Mouse (Mus musculus) ES-E14 (cell line): ENCODE results near the gene Adgrb3. TPM values are rescaled to one million over a fixed set of nuclear protein-coding genes. Genes with fewer than 3 reads are reported as not detected.

Experiments
- DNase-seq: peaks from one replicate; pipeline ENCODE4 v3.0.0-alpha.2; 2013; ENCODE audit warnings: low read depth, low spot score
- H3K27ac ChIP-seq: 2 replicates; pipeline ENCODE4 v1.5.1; 2012; ENCODE audit warnings: low read depth, mild to moderate bottlenecking, low read length, moderate library complexity, mixed read lengths; ENCODE audit not compliant: poor library complexity, insufficient read depth, severe bottlenecking
- H3K36me3 ChIP-seq: 2 replicates; pipeline ENCODE4 v1.6.1; 2012; ENCODE audit warnings: mild to moderate bottlenecking, low read length, moderate library complexity, mixed read lengths; ENCODE audit not compliant: control insufficient read depth, poor library complexity, insufficient read depth, severe bottlenecking
- H3K4me1 ChIP-seq, 2 experiments: fragments of 150-350 bp in 1 of 2; sonication (generic) in 1 of 2; 2 replicates each; pipeline ENCODE4 v1.6.1; 2012; ENCODE audit warnings: low read length in 2 of 2, mild to moderate bottlenecking in 1 of 2, mixed read lengths in 1 of 2; ENCODE audit not compliant: control insufficient read depth in 2 of 2, insufficient read depth in 2 of 2, poor library complexity in 1 of 2
- H3K4me3 ChIP-seq, 2 experiments: fragments of 150-350 bp in 1 of 2; sonication (generic) in 1 of 2; 2 replicates each; pipeline ENCODE4 v1.5.1; 2012; ENCODE audit warnings: low read length in 2 of 2, low read depth in 1 of 2, mild to moderate bottlenecking in 1 of 2, mixed read lengths in 1 of 2; ENCODE audit not compliant: insufficient read depth in 1 of 2, poor library complexity in 1 of 2, severe bottlenecking in 1 of 2
- H3K9ac ChIP-seq: 2 replicates; pipeline ENCODE4 v1.6.1; 2012; ENCODE audit warnings: low read depth, mild to moderate bottlenecking, low read length, mixed read lengths; ENCODE audit not compliant: poor library complexity, insufficient read depth, severe bottlenecking
- H3K9me3 ChIP-seq: fragments of 150-350 bp; sonication (generic); 2 replicates; pipeline ENCODE4 v1.6.1; 2012; ENCODE audit warnings: low read depth, mild to moderate bottlenecking, low read length; ENCODE audit not compliant: control insufficient read depth, insufficient read depth
- CHD2 ChIP-seq: IDR thresholded peaks from 2 replicates; pipeline ENCODE4 v1.6.1; 2014; ENCODE audit warnings: mild to moderate bottlenecking, low read depth, low read length, inconsistent platforms
- HCFC1 ChIP-seq: IDR thresholded peaks from 2 replicates; pipeline ENCODE4 v1.6.1; 2012; ENCODE audit warnings: low read length, inconsistent platforms, borderline replicate concordance; ENCODE audit not compliant: insufficient read depth
- MAFK ChIP-seq: IDR thresholded peaks from 2 replicates; pipeline ENCODE4 v1.6.1; 2014; ENCODE audit warnings: mild to moderate bottlenecking, low read depth, low read length, inconsistent platforms; ENCODE audit not compliant: insufficient read depth
- ZC3H11A ChIP-seq: IDR thresholded peaks from 2 replicates; pipeline ENCODE4 v1.6.1; 2012; ENCODE audit warnings: low read depth, mild to moderate bottlenecking, inconsistent platforms, low read length, borderline replicate concordance
- ZNF384 ChIP-seq: IDR thresholded peaks from 2 replicates; pipeline ENCODE4 v1.6.1; 2012; ENCODE audit warnings: low read depth, low read length, inconsistent platforms
- in situ Hi-C, 2 experiments: fragments of 600-800 bp; cut with MboI; formaldehyde crosslinking; loops; one replicate each; pipeline ENCODE4 v1.15.1; 2025; ENCODE audit warnings: low sequenced_read_pairs in 2 of 2, inconsistent platforms in 1 of 2; ENCODE audit not compliant: unreplicated experiment in 2 of 2
- total RNA-seq: library from RNA; depleted of rRNA; stranded (reverse); fragments of 300-350 nt; gene quantifications from 2 replicates; pipeline ENCODE4 v1.2.3, GENCODE M21; 2012; rRNA removed

Gene Adgrb3
- total RNA-seq = 0.27 and 0.58 TPM in 2 replicates

- no peak within 1 kb of the TSS for H3K27ac ChIP-seq
Measured at GRCm38 (mm10) chr1:25828971-25829920, at the start of gene Adgrb3. Gene Adgrb3 (minus strand): TSS chr1:25829707.

GRCm38 (mm10) chr1:25877526-25877925 lies 48.0 kb upstream of the Adgrb3 start:
- in situ Hi-C loops = no loop called here
- TF ChIP-seq CHD2 (no peak), HCFC1 (no peak), ZNF384 (no peak), ZC3H11A (no peak), MAFK (no peak)
- Histone ChIP-seq H3K9me3 (no peaks in the 10 kb centered on the region), H3K9ac (no peak overlapping the region), H3K4me1 (no peaks in the 10 kb centered on the region), H3K4me3 (no peak overlapping the region), H3K36me3 (no peaks in the 10 kb centered on the region), H3K27ac (no peak overlapping the region)
- no peak for DNase-seq

More at GRCm38 (mm10) chr1:25828971-25829920, at the start of gene Adgrb3:
- in situ Hi-C loops = no loop called here
- DNase-seq = no peak
- Histone ChIP-seq H3K4me1 (no peaks in the 10 kb centered on the region), H3K36me3 (no peaks in the 10 kb centered on the region), H3K4me3 (peak within 1 kb of the TSS; percentile 69 to 80), H3K9me3 (no peaks in the 10 kb centered on the region), H3K9ac (peak within 1 kb of the TSS; percentile 65)
- TF ChIP-seq ZNF384 (no peak), MAFK (no peak), CHD2 (no peak), ZC3H11A (no peak), HCFC1 (no peak)

- H3K27ac ChIP-seq = no peak overlapping the region
- H3K4me3 ChIP-seq = no peak overlapping the region
- DNase-seq = no peak
- no peaks in the 10 kb centered on the region for H3K9me3 ChIP-seq
- H3K9ac ChIP-seq = no peak overlapping the region
- in situ Hi-C loops = no loop called here
- H3K36me3 ChIP-seq = no peaks in the 10 kb centered on the region
- no peaks in the 10 kb centered on the region for H3K4me1 ChIP-seq
- TF ChIP-seq HCFC1 = no peak
- TF ChIP-seq CHD2 = no peak
- no peak for TF ChIP-seq ZC3H11A
- no peak for TF ChIP-seq ZNF384
- no peak for TF ChIP-seq MAFK
Measured at GRCm38 (mm10) chr1:25857473-25857872, 28.0 kb upstream of the Adgrb3 start.

- H3K9ac ChIP-seq = no peak overlapping the region
- H3K9me3 ChIP-seq = no peaks in the 10 kb centered on the region
- no peak for DNase-seq
- no peak overlapping the region for H3K27ac ChIP-seq
- H3K4me3 ChIP-seq = no peak overlapping the region
- TF ChIP-seq MAFK = no peak
- TF ChIP-seq ZC3H11A = no peak
- no peak for TF ChIP-seq HCFC1
- no peak for TF ChIP-seq ZNF384
- TF ChIP-seq CHD2 = no peak
- no peaks in the 10 kb centered on the region for H3K4me1 ChIP-seq
- H3K36me3 ChIP-seq = no peaks in the 10 kb centered on the region
- in situ Hi-C loops = no loop called here
Measured at GRCm38 (mm10) chr1:25854451-25854978, 25.0 kb upstream of the Adgrb3 start.
